Mouse (Mus musculus) yolk sac, embryonic 10.5 days (tissue): ENCODE measurements at regions not wholly inside any gene's neighbourhood (a gene's known extent, or its start where the extent isn't known, plus 50 kb on each side); places are given as distances from the start of the nearest gene placed in this dataset.
"Not testable (repeated sequence)": the region's sequence is repeated elsewhere in the genome, so short reads cannot be mapped to it uniquely, and the experiment has no call there.

Experiments used
- DNase-seq: peaks from one replicate; pipeline ENCODE4 v3.0.0-alpha.2; 2017; ENCODE audit warnings: low spot score

DNA sequence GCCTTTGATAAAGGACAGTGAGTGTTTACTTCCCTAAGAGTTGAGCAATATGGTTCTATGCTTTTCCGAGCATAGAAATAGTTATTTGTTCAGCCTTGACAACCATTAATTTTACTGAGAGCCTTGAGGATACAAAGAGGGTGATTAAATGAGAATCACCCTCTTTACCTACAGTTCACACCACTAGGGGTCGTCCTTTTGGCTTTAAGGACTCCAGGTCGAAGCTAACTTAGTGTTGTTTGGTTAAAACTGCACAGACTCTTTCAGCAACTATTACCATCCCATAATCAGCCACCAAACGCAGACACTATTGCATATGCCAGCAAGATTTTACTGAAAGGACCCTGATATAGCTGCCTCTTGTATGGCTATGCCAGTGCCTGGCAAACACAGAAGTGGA is 559.2 kb upstream of the 2610301B20Rik start:
- no peak for DNase-seq

GRCm38 (mm10) chr4:10315875-10316274 is 558.4 kb upstream of the 2610301B20Rik start:
- no peak for DNase-seq

GRCm38 (mm10) chr4:10344147-10344546 is 530.2 kb upstream of the 2610301B20Rik start:
- no peak for DNase-seq

DNA sequence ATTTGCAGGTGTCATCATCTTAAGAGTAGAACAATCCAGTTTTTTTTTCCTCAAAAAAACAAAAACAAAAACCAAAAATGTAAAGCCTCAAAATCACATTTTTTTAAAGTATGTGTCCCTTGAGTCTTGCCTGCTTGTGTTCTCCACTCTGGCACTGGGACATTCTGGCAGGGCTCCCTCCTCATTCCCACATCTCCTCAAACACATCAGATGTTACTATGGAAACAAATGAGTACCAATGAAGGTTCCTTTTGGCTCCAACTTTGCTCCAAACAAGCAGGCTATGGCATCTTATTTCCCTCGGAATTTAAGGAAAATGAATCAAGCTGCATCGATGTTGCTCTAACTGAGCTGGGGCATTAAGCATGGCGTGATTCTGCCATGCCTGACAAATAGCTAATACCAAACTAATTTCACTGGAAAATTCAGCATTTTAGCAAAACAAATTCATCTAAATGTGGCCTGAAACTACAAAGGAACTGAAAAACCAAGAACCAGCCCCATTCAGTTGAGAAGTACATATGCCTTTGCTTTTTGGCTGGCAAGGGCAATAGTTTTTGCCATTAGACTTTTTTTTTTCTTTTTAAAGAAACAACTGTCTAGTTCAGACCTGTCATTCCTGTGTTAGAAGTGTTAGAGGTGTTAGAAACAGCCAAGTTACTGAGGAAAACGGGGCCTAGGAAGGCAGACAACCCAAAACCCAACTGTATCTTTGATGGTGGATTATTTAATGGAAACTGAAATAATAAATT is 522.2 kb upstream of the 2610301B20Rik start:
- DNase-seq: no peak

DNA sequence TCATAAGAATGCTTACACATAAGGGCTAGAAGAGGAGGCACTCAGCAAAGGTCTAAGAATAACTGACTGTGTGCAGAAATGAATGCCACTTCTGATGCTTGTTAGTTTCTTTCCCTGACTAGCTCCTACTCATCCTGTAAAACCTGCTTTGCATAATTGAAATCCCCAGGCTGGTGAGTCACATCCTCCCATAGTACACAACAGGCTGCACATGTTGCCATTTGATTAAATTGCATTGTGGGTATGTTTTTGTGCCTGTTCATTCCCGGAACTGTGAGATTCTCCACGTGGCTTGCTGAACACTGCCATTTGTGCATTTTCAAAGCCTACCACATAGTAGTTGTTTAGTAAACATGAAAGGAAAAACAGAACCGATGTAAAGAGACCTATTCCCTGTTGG is 516.7 kb upstream of the 2610301B20Rik start:
- no peak for DNase-seq

GRCm38 (mm10) chr4:10389790-10390189 is 484.5 kb upstream of the 2610301B20Rik start:
- no peak for DNase-seq

DNA sequence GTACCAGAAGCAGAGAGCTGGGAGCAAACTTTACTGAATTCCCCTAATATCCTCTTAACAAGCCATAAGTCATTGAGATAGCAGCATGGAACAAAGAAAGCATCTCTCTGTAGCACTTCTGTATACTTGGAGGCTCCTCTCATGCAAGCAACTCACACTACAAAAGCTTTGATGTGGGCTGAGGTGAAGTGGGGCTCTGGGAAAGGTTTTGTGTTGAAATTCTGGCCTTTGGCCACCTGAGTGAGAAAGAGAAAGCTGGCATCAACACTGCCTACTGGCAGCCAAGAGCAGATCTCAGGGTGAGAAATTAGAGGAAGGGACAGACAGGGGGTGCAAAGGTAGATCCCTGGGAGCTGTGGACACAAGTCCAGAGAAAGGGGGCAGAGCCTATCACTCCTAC is 477.0 kb upstream of the 2610301B20Rik start:
- no peak for DNase-seq

DNA sequence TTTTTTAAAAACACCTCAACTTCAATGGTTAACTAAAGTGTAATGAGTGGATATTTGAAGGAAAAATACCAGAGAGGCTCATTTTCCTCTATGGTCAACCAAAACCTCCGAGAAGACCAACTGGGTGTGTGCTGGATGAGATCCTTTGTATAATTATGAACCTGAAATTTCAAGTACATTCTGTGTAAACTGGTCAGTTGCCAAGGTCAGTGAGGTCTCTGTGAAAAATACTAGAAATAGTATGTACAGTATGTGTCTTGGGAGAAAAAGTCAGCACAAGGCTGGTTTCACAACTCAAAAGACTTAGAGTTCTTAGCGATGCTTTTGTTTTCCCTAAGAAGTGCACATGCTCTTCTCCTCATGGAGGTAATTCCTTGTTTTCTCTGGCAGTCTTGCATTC is 476.2 kb upstream of the 2610301B20Rik start:
- no peak for DNase-seq

- no peak for DNase-seq
Observed at GRCm38 (mm10) chr4:10399649-10400048, 474.6 kb upstream of the 2610301B20Rik start.

GRCm38 (mm10) chr4:10402928-10403327 is 471.4 kb upstream of the 2610301B20Rik start:
- DNase-seq: no peak

DNA sequence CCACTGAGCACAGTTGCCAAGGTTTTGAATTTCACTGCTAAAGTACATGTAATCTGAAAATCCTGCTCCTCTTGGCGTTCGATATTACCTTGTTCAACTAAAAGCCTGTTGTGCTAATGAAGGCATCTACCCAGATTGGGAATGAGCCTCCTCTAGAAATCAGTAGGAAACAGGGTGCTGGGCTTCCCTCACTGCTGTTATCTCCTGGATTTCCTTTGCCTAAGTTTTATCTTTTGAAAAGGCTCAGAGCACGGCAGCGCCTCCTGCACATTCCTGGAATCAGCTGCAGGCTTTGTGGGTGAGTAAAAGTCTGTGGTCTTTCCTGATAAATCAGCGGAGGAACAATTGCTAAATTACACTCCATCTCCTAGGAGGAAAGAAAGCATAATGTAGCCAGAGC is 469.9 kb upstream of the 2610301B20Rik start:
- DNase-seq: peak; percentile 9

- no peak for DNase-seq
Observed at GRCm38 (mm10) chr4:10405102-10405501, 469.2 kb upstream of the 2610301B20Rik start.

DNA sequence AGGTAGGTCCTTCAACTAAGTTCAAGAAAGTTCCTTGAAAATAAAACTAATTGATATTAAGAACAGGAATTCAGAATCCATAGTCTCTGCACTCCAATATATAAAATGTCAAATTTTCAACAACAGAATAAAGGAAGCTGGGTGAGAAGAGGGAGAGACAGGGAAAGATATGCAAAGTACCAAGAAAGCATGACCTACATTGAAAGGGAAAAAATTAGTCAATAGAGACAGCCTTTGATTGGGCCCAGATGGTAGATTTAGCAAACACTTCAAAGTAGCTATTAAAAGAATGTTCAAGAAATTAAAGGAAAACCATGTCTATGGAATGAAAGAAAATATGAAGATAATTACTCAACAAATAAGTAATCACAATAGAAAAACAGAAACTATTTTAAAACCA is 460.0 kb upstream of the 2610301B20Rik start:
- no peak for DNase-seq

DNA sequence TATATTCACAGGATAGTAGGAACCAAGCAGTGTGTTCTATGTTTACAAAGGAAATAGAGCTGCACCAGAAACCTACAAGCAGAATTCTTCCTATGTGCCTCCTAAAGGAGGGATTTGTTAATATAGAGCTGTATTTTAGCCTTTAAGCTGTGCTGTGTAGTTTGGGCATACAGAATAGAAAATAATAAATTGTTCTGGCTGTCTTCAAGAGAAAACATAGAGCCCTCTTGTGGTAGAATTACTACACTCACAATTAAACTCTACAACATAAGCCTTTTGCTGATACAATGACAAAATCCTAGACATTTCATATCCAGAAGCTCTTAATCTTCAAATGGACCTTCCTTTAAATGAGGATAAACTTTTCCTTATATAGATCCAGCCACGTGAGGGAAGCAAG is 452.9 kb upstream of the 2610301B20Rik start:
- no peak for DNase-seq

GRCm38 (mm10) chr4:10434438-10434837 is 439.9 kb upstream of the 2610301B20Rik start:
- no peak for DNase-seq

- DNase-seq: not testable (repeated sequence)
Observed at GRCm38 (mm10) chr4:10439921-10440320, 434.4 kb upstream of the 2610301B20Rik start.

DNA sequence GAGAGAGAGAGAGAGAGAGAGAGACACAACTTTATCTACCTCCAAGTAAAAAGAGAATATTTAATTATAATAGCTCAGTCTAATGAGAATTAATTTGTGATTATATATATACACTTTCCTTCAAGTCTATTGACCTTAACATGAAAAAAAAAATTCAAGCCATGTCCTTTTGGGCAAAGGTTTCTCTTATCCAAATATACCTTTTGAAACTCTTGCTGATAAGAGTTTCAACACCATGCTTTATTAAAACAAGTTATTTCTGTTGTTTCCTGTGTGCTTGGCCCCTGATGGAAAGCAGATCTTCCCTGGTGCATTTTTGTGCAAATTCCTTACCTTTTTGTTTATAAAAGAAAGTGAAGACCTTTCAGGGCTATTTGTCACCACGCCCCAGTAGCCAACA is 414.7 kb upstream of the 2610301B20Rik start:
- no peak for DNase-seq

DNA sequence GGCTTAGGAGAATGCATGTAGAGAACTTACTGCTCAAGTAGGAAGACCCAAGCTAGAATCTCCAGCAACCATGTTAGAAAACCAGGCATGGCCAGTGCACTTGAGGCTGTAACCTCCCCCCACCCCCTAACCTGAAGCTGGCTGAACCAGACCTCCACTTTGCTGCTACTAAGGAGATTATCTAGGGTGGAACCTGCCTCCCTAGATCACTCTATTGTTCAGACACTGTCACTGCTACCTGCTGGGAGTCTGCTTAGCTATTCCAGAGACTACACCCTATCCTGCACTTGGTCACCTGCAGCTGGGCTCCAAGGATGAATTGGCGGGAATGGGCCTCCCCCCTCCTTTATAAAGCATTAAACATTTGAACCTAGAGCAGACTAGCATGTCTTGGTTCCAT is 393.4 kb upstream of the 2610301B20Rik start:
- no peak for DNase-seq

GRCm38 (mm10) chr4:10508163-10508821 is 366.0 kb upstream of the 2610301B20Rik start:
- no peak for DNase-seq

- DNase-seq: no peak
Observed at GRCm38 (mm10) chr4:10510013-10510412, 364.3 kb upstream of the 2610301B20Rik start.

GRCm38 (mm10) chr4:10550711-10551305 is 323.5 kb upstream of the 2610301B20Rik start:
- no peak for DNase-seq

DNA sequence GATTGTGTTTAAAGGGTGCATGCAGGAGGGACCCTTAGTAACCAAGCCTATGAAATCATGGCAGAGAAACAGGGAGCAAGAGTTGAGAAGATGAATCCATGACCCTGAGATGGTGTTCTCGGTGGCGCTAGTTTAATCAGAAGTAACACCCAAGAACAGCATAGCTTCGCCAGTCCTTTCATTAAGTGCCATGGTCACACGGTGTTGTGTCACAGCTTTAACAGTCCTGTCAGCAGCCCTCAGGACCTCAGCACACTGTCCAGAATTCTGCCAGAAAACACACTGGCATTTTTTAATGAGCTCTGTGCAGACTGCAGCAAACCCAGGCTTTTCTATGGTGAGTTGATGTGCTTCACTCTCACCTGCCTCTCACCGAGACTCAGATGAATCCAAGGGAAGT is 320.6 kb upstream of the 2610301B20Rik start:
- no peak for DNase-seq

DNA sequence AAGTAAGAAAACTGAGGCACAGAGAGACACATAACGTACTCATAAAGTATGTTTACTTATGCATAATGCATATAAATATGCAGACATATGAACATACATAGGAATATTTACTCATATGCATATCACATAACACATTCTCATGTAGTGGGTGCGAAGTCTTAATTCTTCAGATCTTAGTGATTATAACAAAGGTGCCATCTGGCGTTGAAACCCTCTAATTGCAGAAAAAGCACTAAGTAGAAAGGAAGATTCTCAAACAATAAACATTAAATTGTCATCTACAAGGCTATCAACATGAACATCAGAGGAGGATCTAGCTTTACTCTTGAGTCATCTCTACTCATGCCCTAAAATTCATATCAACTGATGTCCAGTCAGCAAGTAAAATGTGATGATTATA is 314.2 kb upstream of the 2610301B20Rik start:
- DNase-seq: no peak
